Mouse (Mus musculus) ZHBTc4 (cell line): ENCODE measurements at regions not wholly inside any gene's neighbourhood (a gene's known extent, or its start where the extent isn't known, plus 50 kb on each side); places are given as distances from the start of the nearest gene placed in this dataset.

Experiments used
- DNase-seq: peaks from one replicate; pipeline ENCODE4 v3.0.0-alpha.2; 2011; ENCODE audit warnings: low read depth, low spot score

GRCm38 (mm10) chr4:7921503-7921902 lies 317.3 kb downstream of the Car8 start:
- peak; percentile 7 for DNase-seq

GRCm38 (mm10) chr4:7913191-7913590 lies 325.6 kb downstream of the Car8 start:
- DNase-seq = no peak

- DNase-seq = no peak
Observed at GRCm38 (mm10) chr4:7912675-7913074, 326.2 kb downstream of the Car8 start.

- DNase-seq = no peak
Observed at GRCm38 (mm10) chr4:7903130-7903529, 335.7 kb downstream of the Car8 start.

GRCm38 (mm10) chr4:7894914-7895313 lies 343.9 kb downstream of the Car8 start:
- no peak for DNase-seq

- DNase-seq = peak; percentile 38
Observed at GRCm38 (mm10) chr4:7891128-7891527, 347.7 kb downstream of the Car8 start.

- no peak for DNase-seq
Observed at GRCm38 (mm10) chr4:7854518-7854917, 384.3 kb downstream of the Car8 start.

- DNase-seq = peak; percentile 32
Observed at GRCm38 (mm10) chr4:7853121-7853782, 385.6 kb downstream of the Car8 start.

- DNase-seq = no peak
Observed at GRCm38 (mm10) chr4:7852006-7852615, 386.7 kb downstream of the Car8 start.

GRCm38 (mm10) chr4:7847411-7847810 lies 391.4 kb downstream of the Car8 start:
- DNase-seq = no peak

- no peak for DNase-seq
Observed at GRCm38 (mm10) chr4:7829126-7829525, 409.7 kb downstream of the Car8 start.

- no peak for DNase-seq
Observed at GRCm38 (mm10) chr4:7819847-7820246, 419.0 kb downstream of the Car8 start.

GRCm38 (mm10) chr4:7777761-7778160 lies 461.1 kb downstream of the Car8 start:
- peak; percentile 52 for DNase-seq

GRCm38 (mm10) chr4:7755473-7755872 lies 483.4 kb downstream of the Car8 start:
- DNase-seq = no peak

- DNase-seq = no peak
Observed at GRCm38 (mm10) chr4:7753931-7754330, 484.9 kb downstream of the Car8 start.

- no peak for DNase-seq
Observed at GRCm38 (mm10) chr4:7751208-7751607, 487.6 kb downstream of the Car8 start.

- DNase-seq = no peak
Observed at GRCm38 (mm10) chr4:7722893-7723292, 515.9 kb downstream of the Car8 start.

GRCm38 (mm10) chr4:7688516-7688915 lies 550.3 kb downstream of the Car8 start:
- no peak for DNase-seq

GRCm38 (mm10) chr4:7687231-7687630 lies 551.6 kb downstream of the Car8 start:
- no peak for DNase-seq

- DNase-seq = no peak
Observed at GRCm38 (mm10) chr4:7670795-7671105, 568.1 kb downstream of the Car8 start.

- DNase-seq = no peak
Observed at GRCm38 (mm10) chr4:7669992-7670794, 568.6 kb downstream of the Car8 start.

- DNase-seq = no peak
Observed at GRCm38 (mm10) chr4:7666935-7667594, 571.8 kb downstream of the Car8 start.
